Mouse (Mus musculus) spleen, adult 2 months (tissue): Measurements from ENCODE around the gene Mrps6.

Experiments
- CTCF ChIP-seq: fragments of 200-500 bp; IDR thresholded peaks from 2 replicates; pipeline ENCODE4 v1.5.1; 2011; ENCODE audit warnings: mild to moderate bottlenecking, inconsistent platforms; ENCODE audit not compliant: insufficient read depth, insufficient read length, insufficient replicate concordance; ENCODE audit errors: extremely low read depth
- POLR2A ChIP-seq: fragments of 200-500 bp; IDR thresholded peaks from 2 replicates; pipeline ENCODE4 v1.6.1; 2011; ENCODE audit warnings: low read depth, low read length, inconsistent platforms

GRCm38 (mm10) chr16:92034676-92035075, 23.4 kb upstream of the Mrps6 start:
- no peak for TF ChIP-seq POLR2A
- no peak for TF ChIP-seq CTCF
